Mouse (Mus musculus): ENCODE measurements around the gene Itpkb. TPM values are rescaled to one million over a fixed set of nuclear protein-coding genes. Genes with fewer than 3 reads are reported as not detected.

The Itpkb gene
- total and polyA plus RNA-seq, 3 experiments, result 3.4 to 9.2 TPM; not detected in 1

DNA sequence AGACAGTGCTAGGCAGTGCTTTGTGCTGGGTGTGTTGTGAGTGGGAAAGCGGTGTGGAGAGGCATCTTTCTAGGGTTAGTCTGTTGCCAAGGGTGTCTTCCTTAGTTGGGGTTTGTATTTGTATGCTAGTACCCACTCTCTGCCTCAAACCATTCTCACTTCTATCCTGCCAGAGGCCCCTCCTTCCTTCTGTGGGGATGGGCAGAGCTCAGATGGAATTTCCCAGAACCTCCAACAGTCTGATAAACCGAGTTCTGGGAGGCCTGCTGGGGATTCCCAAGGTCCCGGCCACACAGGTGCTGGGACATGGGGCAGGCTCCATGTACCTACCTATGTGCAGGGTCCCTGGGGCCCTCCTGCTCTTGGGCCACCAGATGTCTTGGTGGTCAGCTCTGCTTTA, 93.6 kb downstream of the Itpkb start:
- H3K79me2 ChIP-seq (ENCODE audit: control insufficient read depth, insufficient read depth, low read length, poor library complexity), result no peaks in the 10 kb centered on the region
- no peak overlapping the region for H3K9ac ChIP-seq (ENCODE audit: control insufficient read depth, low read depth, low read length, poor library complexity, severe bottlenecking)
- peak overlapping the region; percentile 22; the same call in 1 of the 2 replicates for H3K27ac ChIP-seq (ENCODE audit: control insufficient read depth, low read depth, low read length)
- TF ChIP-seq USF1 (IDR thresholded peaks at IDR 0.05; ENCODE audit: low read depth, low read length), result no peak
- no peak for TF ChIP-seq MEF2A (IDR thresholded peaks at IDR 0.05; ENCODE audit: extremely low read depth, insufficient replicate concordance, low read depth, low read length, poor library complexity, severe bottlenecking)
- no peak for TF ChIP-seq ZNF384 (IDR thresholded peaks at IDR 0.05; ENCODE audit: low read depth, low read length)
- TF ChIP-seq ELF1 (IDR thresholded peaks at IDR 0.05; ENCODE audit: low read depth, low read length), result no peak
- no peak for TF ChIP-seq EP300 (IDR thresholded peaks at IDR 0.05; ENCODE audit: low read depth in 1 of 2, low read length in 2 of 2)
- no peak for TF ChIP-seq MAX (IDR thresholded peaks at IDR 0.05; ENCODE audit: low read length)
- TF ChIP-seq CHD2 (IDR thresholded peaks at IDR 0.05; ENCODE audit: low read length), result no peak
- TF ChIP-seq E2F4 (IDR thresholded peaks at IDR 0.05; ENCODE audit: borderline replicate concordance, low read depth, low read length), result no peak
- no peak for TF ChIP-seq ETS1 (IDR thresholded peaks at IDR 0.05; ENCODE audit: low read depth, low read length)
- TF ChIP-seq TAL1 (IDR thresholded peaks at IDR 0.05; ENCODE audit: low read length), result no peak
- TF ChIP-seq GABPA (IDR thresholded peaks at IDR 0.05; ENCODE audit: low read depth, low read length), result no peak
- TF ChIP-seq SMC3 (IDR thresholded peaks at IDR 0.05; ENCODE audit: low read depth, low read length), result no peak
- TF ChIP-seq JUND (IDR thresholded peaks at IDR 0.05; ENCODE audit: low read depth, low read length), result no peak
- TF ChIP-seq POLR2AphosphoS2 (IDR thresholded peaks at IDR 0.05; ENCODE audit: low read length), result no peak
- no peak for DNase-seq (ENCODE audit: low read depth, low spot score)
- no peak overlapping the region for H3K4me3 ChIP-seq (ENCODE audit: control insufficient read depth in 1 of 2, insufficient read depth in 1 of 2, low read depth in 2 of 2, low read length in 2 of 2)
- peaks cover 0 to 15% of the 10 kb centered on the region in 2 experiments; a peak in 2 of 4 replicates for H3K36me3 ChIP-seq (ENCODE audit: control insufficient read depth in 1 of 2, insufficient read depth in 2 of 2, low read length in 2 of 2)
- peaks cover 8 to 23% of the 10 kb centered on the region in 2 experiments for H3K4me1 ChIP-seq (ENCODE audit: control insufficient read depth in 1 of 2, insufficient read depth in 2 of 2, low read length in 2 of 2)
- H3K9me3 ChIP-seq (replicated peaks; ENCODE audit: insufficient read depth, low read length), result no peaks in the 10 kb centered on the region
- no peaks in the 10 kb centered on the region for H3K27me3 ChIP-seq (ENCODE audit: control insufficient read depth in 1 of 2, insufficient read depth in 2 of 2, low read length in 2 of 2)

DNA sequence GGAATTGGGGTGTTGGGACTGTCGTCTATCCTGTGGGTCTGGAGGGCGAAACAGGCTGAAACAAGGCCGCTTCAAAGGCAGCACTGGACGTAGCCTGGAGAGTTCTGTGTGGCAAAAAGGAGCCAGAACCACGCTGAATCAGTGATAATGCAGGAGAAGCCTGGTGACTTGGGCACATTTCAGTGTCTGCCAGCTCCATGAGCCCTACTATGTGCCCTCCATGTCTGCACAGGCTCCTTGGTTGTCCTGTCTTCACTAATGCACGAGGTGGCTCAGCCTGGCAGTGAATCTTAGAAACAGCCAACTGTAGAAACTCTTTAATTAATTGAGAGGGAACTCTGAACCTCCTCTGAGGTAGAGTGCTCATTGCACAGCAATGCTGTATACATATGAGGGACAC, 96.1 kb downstream of the Itpkb start:
- Histone ChIP-seq H3K9me3 (replicated peaks; ENCODE audit: insufficient read depth, low read length) (no peaks in the 10 kb centered on the region), H3K4me1 (ENCODE audit: control insufficient read depth in 1 of 2, insufficient read depth in 2 of 2, low read length in 2 of 2) (peaks cover 8 to 26% of the 10 kb centered on the region in 2 experiments), H3K79me2 (ENCODE audit: control insufficient read depth, insufficient read depth, low read length, poor library complexity) (no peaks in the 10 kb centered on the region), H3K27ac (ENCODE audit: control insufficient read depth, low read depth, low read length) (no peak overlapping the region), H3K4me3 (ENCODE audit: control insufficient read depth in 1 of 2, insufficient read depth in 1 of 2, low read depth in 2 of 2, low read length in 2 of 2) (no peak overlapping the region), H3K27me3 (ENCODE audit: control insufficient read depth in 1 of 2, insufficient read depth in 2 of 2, low read length in 2 of 2) (no peaks in the 10 kb centered on the region), H3K36me3 (ENCODE audit: control insufficient read depth in 1 of 2, insufficient read depth in 2 of 2, low read length in 2 of 2) (peaks cover 0 to 15% of the 10 kb centered on the region in 2 experiments; a peak in 2 of 4 replicates), H3K9ac (ENCODE audit: control insufficient read depth, low read depth, low read length, poor library complexity, severe bottlenecking) (no peak overlapping the region)
- TF ChIP-seq ZKSCAN1 (IDR thresholded peaks at IDR 0.05; ENCODE audit: low read depth, low read length) (peak; percentile 53; the same call in 1 of the 2 replicates), MXI1 (IDR thresholded peaks at IDR 0.05; ENCODE audit: low read depth, low read length) (no peak)
- no peak for DNase-seq (ENCODE audit: low read depth, low spot score)

Measured in MEL (cell line).